Mouse (Mus musculus) lung, adult 2 months (tissue): Measurements from ENCODE around the gene Cytip.

ENCODE experiments used
- CTCF ChIP-seq: fragments of 200-500 bp; IDR thresholded peaks from 2 replicates; pipeline ENCODE4 v1.5.1; 2011; ENCODE audit warnings: mild to moderate bottlenecking, low read length, control low read depth; ENCODE audit not compliant: insufficient read depth
- POLR2A ChIP-seq: fragments of 200-500 bp; IDR thresholded peaks from 2 replicates; pipeline ENCODE4 v1.6.1; 2011; ENCODE audit warnings: low read depth, mild to moderate bottlenecking, control low read depth, low read length, borderline replicate concordance; ENCODE audit errors: extremely low read depth

- TF ChIP-seq CTCF = no peak
- no peak for TF ChIP-seq POLR2A
These were observed 39.3 kb downstream of the Cytip start for GRCm38 (mm10) chr2:58156108-58156415.
